Mouse (Mus musculus) forebrain, postnatal 0 days (tissue): ENCODE measurements around the gene Srsf1. TPM values are rescaled to one million over a fixed set of nuclear protein-coding genes. Genes with fewer than 3 reads are reported as not detected.

Experiments used
- ATAC-seq: fragments of 200-750 bp; cut with Nextera tagmentation; 2 replicates; pipeline ENCODE4 v1.8.0; 2017; ENCODE audit warnings: mild to moderate bottlenecking, moderate library complexity
- DNase-seq: peaks from one replicate; pipeline ENCODE4 v3.0.0-alpha.2; 2015
- H3K27ac ChIP-seq: fragments of 300-500 bp; sonication (generic); 2 replicates; pipeline ENCODE4 v1.5.1; 2014; ENCODE audit warnings: low read depth, mild to moderate bottlenecking, antibody characterized with exemption, low read length, moderate library complexity, mixed read lengths
- H3K27me3 ChIP-seq: fragments of 300-500 bp; sonication (generic); 2 replicates; pipeline ENCODE4 v1.6.1; 2014; ENCODE audit warnings: mild to moderate bottlenecking, low read length, mixed read lengths; ENCODE audit not compliant: insufficient read depth
- H3K36me3 ChIP-seq: fragments of 300-500 bp; sonication (generic); 2 replicates; pipeline ENCODE4 v1.6.1; 2014; ENCODE audit warnings: mild to moderate bottlenecking, moderate library complexity; ENCODE audit not compliant: insufficient read depth
- H3K4me1 ChIP-seq: fragments of 300-500 bp; sonication (generic); 2 replicates; pipeline ENCODE4 v1.6.1; 2014; ENCODE audit warnings: antibody characterized with exemption; ENCODE audit not compliant: insufficient read depth
- H3K4me2 ChIP-seq: fragments of 300-500 bp; sonication (generic); 2 replicates; pipeline ENCODE4 v1.6.1; 2014; ENCODE audit warnings: low read depth, mild to moderate bottlenecking, moderate library complexity
- H3K4me3 ChIP-seq: fragments of 300-500 bp; sonication (generic); 2 replicates; pipeline ENCODE4 v1.5.1; 2014; ENCODE audit warnings: low read depth, low read length, mixed read lengths
- H3K9ac ChIP-seq: fragments of 300-500 bp; sonication (generic); 2 replicates; pipeline ENCODE4 v1.6.1; 2014; ENCODE audit warnings: mild to moderate bottlenecking
- H3K9me3 ChIP-seq: fragments of 300-500 bp; sonication (generic); 2 replicates; pipeline ENCODE4 v1.6.1; 2016; ENCODE audit warnings: low read length
- CTCF ChIP-seq: sonication (generic); IDR thresholded peaks from 2 replicates; pipeline ENCODE4 v1.5.1; 2016; ENCODE audit warnings: antibody characterized with exemption, control low read depth, low read depth
- WGBS: fragments of 180-500 bp; shearing (Covaris S2); extraction: QIAGEN DNeasy Blood & Tissue Kit; methylation state at CpG from one replicate; pipeline ENCODE4 v1.1.7; 2014; 5-methylcytosine and 5-hydroxymethylcytosine counted together
- polyA plus RNA-seq: library from polyadenylated mRNA; unstranded; fragments of >200 nt; fragmentation: Nextera tagmentation; extraction: Ambion mirVana; gene quantifications from 2 replicates; pipeline ENCODE4 v1.2.1, GENCODE M21; 2015
- total RNA-seq: library from RNA; depleted of rRNA; stranded (reverse); fragments of >200 nt; gene quantifications from 2 replicates; pipeline ENCODE4 v1.2.3, GENCODE M21; 2014

Srsf1 gene
- total and polyA plus RNA-seq, 2 experiments from 2014 or later: 121 to 390 TPM

GRCm38 (mm10) chr11:88027391-88028035 is 19.7 kb upstream of the Srsf1 start:
- H3K9ac ChIP-seq: no peak overlapping the region
- H3K36me3 ChIP-seq: no peaks in the 10 kb centered on the region
- H3K27me3 ChIP-seq: no peaks in the 10 kb centered on the region
- H3K4me2 ChIP-seq: peak overlapping the region; percentile 2; the same call in 1 of the 2 replicates
- no peak overlapping the region for H3K4me3 ChIP-seq
- DNase-seq (no peak), ATAC-seq (no peak)
- 33% methylated on average over 9 of the region's 9 CpGs for WGBS
- no peak for TF ChIP-seq CTCF
- H3K27ac ChIP-seq: peak overlapping the region; percentile 64; the same call in 1 of the 2 replicates
- peaks cover 10% of the 10 kb centered on the region; the same call in 1 of the 2 replicates for H3K4me1 ChIP-seq
- H3K9me3 ChIP-seq: no peaks in the 10 kb centered on the region

DNA sequence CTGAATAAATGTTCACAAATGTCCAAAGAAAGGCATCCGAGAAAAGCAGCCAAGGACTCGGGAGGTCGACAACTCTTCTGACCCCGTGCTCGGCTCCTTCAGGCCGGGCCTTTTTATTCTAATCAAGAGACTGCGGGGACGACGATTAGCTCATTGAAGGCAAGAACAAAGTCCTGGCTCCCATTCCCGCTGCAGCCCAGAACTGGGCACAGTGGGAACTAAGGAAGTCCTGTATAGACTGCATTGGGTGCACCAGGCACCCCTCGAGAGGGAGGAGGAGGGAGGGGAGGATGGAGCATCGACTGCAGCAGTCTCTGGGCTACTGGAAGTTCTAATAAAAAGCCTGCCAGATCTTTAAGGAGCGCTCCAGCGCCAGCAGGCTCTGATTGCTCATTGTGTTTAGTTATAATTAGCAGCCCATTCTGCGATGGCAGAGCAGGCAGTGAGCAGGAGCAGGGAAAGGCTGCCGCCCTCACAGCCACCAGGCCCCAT is 18.9 kb upstream of the Srsf1 start:
- 5% methylated on average over 16 of the region's 16 CpGs for WGBS
- Histone ChIP-seq H3K4me3 (no peak overlapping the region), H3K27me3 (no peaks in the 10 kb centered on the region), H3K4me2 (peak overlapping the region; percentile 2), H3K9me3 (no peaks in the 10 kb centered on the region), H3K36me3 (no peaks in the 10 kb centered on the region), H3K4me1 (peaks cover 10% of the 10 kb centered on the region; the same call in 1 of the 2 replicates), H3K27ac (peak overlapping the region; percentile 64), H3K9ac (peak overlapping the region; percentile 18; the same call in 1 of the 2 replicates)
- TF ChIP-seq CTCF: no peak
- DNase-seq: peak; percentile 75
- ATAC-seq: peak; percentile 87

DNA sequence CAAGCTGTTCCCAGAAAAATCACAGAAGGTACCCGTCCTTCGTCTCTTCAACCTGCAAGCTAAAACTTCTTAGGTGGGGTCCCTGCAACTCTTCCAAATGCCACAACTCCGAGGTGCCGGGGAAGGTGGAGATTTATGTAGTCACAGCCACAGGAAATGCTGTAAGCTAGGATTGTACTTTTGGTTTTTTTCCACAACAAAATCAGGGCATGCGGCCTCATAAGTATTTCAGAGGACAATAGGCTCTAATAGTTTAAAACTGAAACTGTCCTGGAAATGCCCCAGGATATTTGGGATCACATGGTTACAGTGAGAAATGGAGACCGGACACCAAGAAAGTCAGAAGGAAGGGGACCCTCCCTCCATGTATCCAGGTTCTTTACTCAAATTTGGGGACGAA is 17.0 kb upstream of the Srsf1 start:
- WGBS: 91% methylated on average over 7 of the region's 7 CpGs
- no peak overlapping the region for H3K4me2 ChIP-seq
- H3K4me1 ChIP-seq: peaks cover 10% of the 10 kb centered on the region; the same call in 1 of the 2 replicates
- TF ChIP-seq CTCF: no peak
- no peaks in the 10 kb centered on the region for H3K27me3 ChIP-seq
- no peak overlapping the region for H3K4me3 ChIP-seq
- DNase-seq: no peak
- H3K27ac ChIP-seq: no peak overlapping the region
- no peak overlapping the region for H3K9ac ChIP-seq
- no peaks in the 10 kb centered on the region for H3K9me3 ChIP-seq
- no peak for ATAC-seq
- no peaks in the 10 kb centered on the region for H3K36me3 ChIP-seq

DNA sequence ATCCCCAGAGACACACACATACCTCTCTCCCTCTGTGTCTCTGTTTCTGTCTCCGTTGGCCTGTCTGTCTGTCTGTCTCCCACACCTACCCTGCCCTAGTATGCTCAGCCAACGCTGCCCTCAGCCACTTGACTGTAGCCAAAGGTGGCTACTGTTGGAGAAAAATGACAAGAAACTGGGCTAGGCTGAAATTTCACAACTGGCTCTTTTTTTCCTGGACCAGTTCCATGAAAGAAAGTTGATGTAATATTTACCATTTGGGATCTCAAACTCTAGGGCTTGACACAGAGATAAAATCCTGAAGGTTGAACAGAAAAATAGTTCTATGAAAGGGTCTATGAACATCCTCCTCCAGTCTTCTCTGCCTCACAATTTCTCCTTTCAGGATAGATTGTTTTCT is 16.3 kb upstream of the Srsf1 start:
- Histone ChIP-seq H3K4me3 (no peak overlapping the region), H3K27me3 (no peaks in the 10 kb centered on the region), H3K36me3 (no peaks in the 10 kb centered on the region), H3K27ac (no peak overlapping the region), H3K4me1 (peaks cover 10% of the 10 kb centered on the region; the same call in 1 of the 2 replicates), H3K4me2 (no peak overlapping the region), H3K9ac (no peak overlapping the region), H3K9me3 (no peaks in the 10 kb centered on the region)
- no peak for TF ChIP-seq CTCF
- 78% methylated on average over 2 of the region's 2 CpGs for WGBS
- DNase-seq (no peak), ATAC-seq (no peak)

GRCm38 (mm10) chr11:88031753-88032152 is 15.4 kb upstream of the Srsf1 start:
- no peak for TF ChIP-seq CTCF
- ATAC-seq: peak; percentile 59; the same call in 1 of the 2 replicates
- Histone ChIP-seq H3K27me3 (no peaks in the 10 kb centered on the region), H3K9ac (no peak overlapping the region), H3K4me1 (peaks cover 10% of the 10 kb centered on the region; the same call in 1 of the 2 replicates), H3K4me2 (no peak overlapping the region), H3K36me3 (no peaks in the 10 kb centered on the region), H3K27ac (peak overlapping the region; percentile 50; the same call in 1 of the 2 replicates), H3K4me3 (no peak overlapping the region), H3K9me3 (no peaks in the 10 kb centered on the region)
- DNase-seq: no peak
- WGBS: 65% methylated on average over 5 of the region's 5 CpGs

DNA sequence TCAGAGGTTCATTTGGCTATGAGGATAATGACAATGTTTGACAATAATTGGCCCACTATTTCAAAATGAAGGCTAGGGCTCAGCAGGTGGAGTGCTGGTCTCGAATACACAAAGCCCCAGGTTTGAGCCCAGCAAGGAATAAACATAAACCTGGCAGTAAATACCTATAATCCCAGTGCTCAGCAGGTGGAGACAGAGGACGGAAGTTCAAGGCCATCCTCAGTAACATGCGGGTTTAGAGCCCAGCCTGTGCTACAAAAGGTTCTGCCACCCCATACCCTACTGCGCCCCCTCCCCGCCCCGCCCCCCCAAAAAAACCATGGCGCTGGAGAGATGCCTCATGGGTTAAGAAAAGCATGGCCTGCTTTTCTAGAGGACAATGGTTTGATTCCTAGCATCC is 11.2 kb upstream of the Srsf1 start:
- Histone ChIP-seq H3K4me2 (no peak overlapping the region), H3K36me3 (no peaks in the 10 kb centered on the region), H3K9ac (no peak overlapping the region), H3K9me3 (no peaks in the 10 kb centered on the region), H3K27me3 (no peaks in the 10 kb centered on the region), H3K4me3 (no peak overlapping the region), H3K27ac (no peak overlapping the region), H3K4me1 (no peaks in the 10 kb centered on the region; the same call in 1 of the 2 replicates)
- ATAC-seq: no peak
- DNase-seq: no peak
- no peak for TF ChIP-seq CTCF
- 68% methylated on average over 7 of the region's 7 CpGs for WGBS

DNA sequence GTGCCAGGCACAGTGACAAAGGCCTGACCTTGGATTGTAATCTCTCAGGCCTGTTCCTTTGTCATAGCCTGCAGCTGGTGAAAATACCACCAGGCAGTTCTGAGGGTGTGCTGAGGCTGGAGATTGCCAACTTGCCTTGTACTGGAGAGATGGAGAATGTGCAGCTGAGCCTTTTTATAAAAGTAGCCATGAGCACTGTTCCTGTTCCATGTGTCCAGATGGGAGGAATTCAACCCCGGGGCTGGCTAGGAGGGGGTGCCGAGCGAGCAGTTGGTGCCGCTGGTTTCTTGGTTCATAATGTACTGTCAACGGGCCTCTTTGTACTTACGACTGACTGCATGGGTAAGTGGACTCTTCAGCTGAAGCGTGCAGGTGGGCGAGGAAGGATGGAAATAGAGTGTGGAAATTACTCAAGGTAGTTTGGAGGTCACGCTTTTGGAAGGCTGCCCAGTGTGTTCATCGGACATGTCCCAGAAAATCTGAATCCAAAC is 10.4 kb upstream of the Srsf1 start:
- H3K4me3 ChIP-seq: no peak overlapping the region
- 68% methylated on average over 10 of the region's 10 CpGs for WGBS
- no peak overlapping the region for H3K4me2 ChIP-seq
- H3K9ac ChIP-seq: no peak overlapping the region
- H3K4me1 ChIP-seq: no peaks in the 10 kb centered on the region; the same call in 1 of the 2 replicates
- DNase-seq (no peak), ATAC-seq (no peak)
- TF ChIP-seq CTCF: no peak
- no peak overlapping the region for H3K27ac ChIP-seq
- H3K27me3 ChIP-seq: no peaks in the 10 kb centered on the region
- no peaks in the 10 kb centered on the region for H3K36me3 ChIP-seq
- H3K9me3 ChIP-seq: no peaks in the 10 kb centered on the region
